Mouse (Mus musculus) right cerebral cortex, adult 2 months (tissue): ENCODE measurements around the gene Syap1.
"Not testable (repeated sequence)": the region's sequence is repeated elsewhere in the genome, so short reads cannot be mapped to it uniquely, and the experiment has no call there.

Source experiments
- DNase-seq, 2 experiments: peaks; one replicate each; pipeline ENCODE4 v3.0.0; 2021 to 2022; ENCODE audit warnings: low spot score in 2 of 2

Gene Syap1

GRCm38 (mm10) chrX:162830313-162830712, 57.9 kb downstream of the Syap1 start:
- DNase-seq, result not testable (repeated sequence)

DNA sequence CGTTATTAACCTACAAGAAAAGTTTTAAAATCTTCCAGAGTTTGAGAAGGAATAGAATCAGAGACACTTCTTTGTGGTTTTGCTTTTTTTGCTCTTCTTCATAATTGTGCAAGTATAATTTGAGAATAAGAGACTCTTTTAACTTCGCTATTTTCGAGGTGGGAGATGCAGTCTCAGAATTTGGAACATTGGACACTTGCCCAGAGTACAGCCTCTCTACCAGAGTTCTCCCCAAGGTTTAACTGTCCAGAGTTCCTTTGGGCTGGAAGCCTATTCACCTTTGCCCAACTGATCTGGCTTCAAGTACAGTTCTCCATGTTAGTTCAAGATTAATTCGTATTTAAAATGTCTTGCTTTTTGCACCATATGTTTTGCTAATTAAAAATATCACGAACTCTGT, 58.5 kb downstream of the Syap1 start:
- no peak for DNase-seq

- peak; percentile 95 for DNase-seq
Observed at GRCm38 (mm10) chrX:162829203-162829708, 59.0 kb downstream of the Syap1 start, which contains the start of gene Txlng. TSS of gene Txlng (minus strand) at chrX:162829454.

GRCm38 (mm10) chrX:162828783-162829182, 59.5 kb downstream of the Syap1 start:
- peak in 1 of 2 experiments; percentile 2 for DNase-seq

GRCm38 (mm10) chrX:162828016-162828415, 60.2 kb downstream of the Syap1 start:
- DNase-seq, result peak in 1 of 2 experiments; percentile 7
